Mouse (Mus musculus): Measurements from ENCODE around the gene Slc6a17. TPM values are rescaled to one million over a fixed set of nuclear protein-coding genes. Genes with fewer than 3 reads are reported as not detected.

The Slc6a17 gene
- polyA plus RNA-seq, 1 experiment from 2014 or later = 0.02 TPM

- no peaks in the 10 kb centered on the region for H3K36me3 ChIP-seq (replicated peaks; ENCODE audit: insufficient read depth, low read length)
- H3K4me1 ChIP-seq (ENCODE audit: insufficient read depth) = peaks cover 2% of the 10 kb centered on the region
- ATAC-seq = no peak; the same call in 1 of the 2 replicates
- 17% methylated on average over 5 of the region's 5 CpGs for WGBS (ENCODE audit: insufficient replicate concordance)
- H3K27ac ChIP-seq (ENCODE audit: low read depth) = no peak overlapping the region
- no peaks in the 10 kb centered on the region for H3K9me3 ChIP-seq (ENCODE audit: low read length)
- H3K4me2 ChIP-seq (ENCODE audit: low read depth, low read length) = no peak overlapping the region
- DNase-seq = peak; percentile 75
- no peak overlapping the region for H3K4me3 ChIP-seq (ENCODE audit: low read depth, low read length)
- peaks cover 63% of the 10 kb centered on the region for H3K27me3 ChIP-seq (ENCODE audit: insufficient read depth, low read length)
- TF ChIP-seq CTCF (IDR thresholded peaks at IDR 0.05; ENCODE audit: low read depth) (peak; percentile 88), EP300 (IDR thresholded peaks at IDR 0.05; ENCODE audit: low read depth) (no peak)
- no peak overlapping the region for H3K9ac ChIP-seq (replicated peaks)
Observed at GRCm38 (mm10) chr3:107462160-107462559, 55.7 kb downstream of the Slc6a17 start.

- H3K4me3 ChIP-seq (ENCODE audit: low read depth, low read length) = peak overlapping the region; percentile 24
- peak overlapping the region; percentile 51 for H3K4me2 ChIP-seq (ENCODE audit: low read depth, low read length)
- H3K9ac ChIP-seq (replicated peaks) = no peak overlapping the region
- H3K36me3 ChIP-seq (replicated peaks; ENCODE audit: insufficient read depth, low read length) = no peaks in the 10 kb centered on the region
- H3K27me3 ChIP-seq (ENCODE audit: insufficient read depth, low read length) = peaks cover 77% of the 10 kb centered on the region
- no peaks in the 10 kb centered on the region for H3K9me3 ChIP-seq (ENCODE audit: low read length)
- DNase-seq (no peak), ATAC-seq (no peak)
- peaks cover 2% of the 10 kb centered on the region for H3K4me1 ChIP-seq (ENCODE audit: insufficient read depth)
- TF ChIP-seq EP300 (IDR thresholded peaks at IDR 0.05; ENCODE audit: low read depth) (no peak), CTCF (IDR thresholded peaks at IDR 0.05; ENCODE audit: low read depth) (no peak)
- no peak overlapping the region for H3K27ac ChIP-seq (ENCODE audit: low read depth)
- WGBS (ENCODE audit: insufficient replicate concordance) = under 1% methylated on average over 45 of the region's 69 CpGs
Observed at GRCm38 (mm10) chr3:107459773-107460431, 57.9 kb downstream of the Slc6a17 start.

GRCm38 (mm10) chr3:107459196-107459772 lies 58.5 kb downstream of the Slc6a17 start, which contains the start of gene Kcnc4:
Gene Kcnc4 (minus strand): TSS chr3:107459552.
- H3K36me3 ChIP-seq (replicated peaks; ENCODE audit: insufficient read depth, low read length) = no peaks in the 10 kb centered on the region
- no peaks in the 10 kb centered on the region for H3K9me3 ChIP-seq (ENCODE audit: low read length)
- peak within 1 kb of the TSS; percentile 51 for H3K4me2 ChIP-seq (ENCODE audit: low read depth, low read length)
- no peak within 1 kb of the TSS for H3K9ac ChIP-seq (replicated peaks)
- peak within 1 kb of the TSS; percentile 24 for H3K4me3 ChIP-seq (ENCODE audit: low read depth, low read length)
- DNase-seq (no peak), ATAC-seq (no peak)
- TF ChIP-seq EP300 (IDR thresholded peaks at IDR 0.05; ENCODE audit: low read depth) (no peak), CTCF (IDR thresholded peaks at IDR 0.05; ENCODE audit: low read depth) (no peak)
- peaks cover 75% of the 10 kb centered on the region for H3K27me3 ChIP-seq (ENCODE audit: insufficient read depth, low read length)
- no peak within 1 kb of the TSS for H3K27ac ChIP-seq (ENCODE audit: low read depth)
- 2% methylated on average over 60 of the region's 68 CpGs for WGBS (ENCODE audit: insufficient replicate concordance)
- peaks cover 2% of the 10 kb centered on the region for H3K4me1 ChIP-seq (ENCODE audit: insufficient read depth)

- peak overlapping the region; percentile 51; the same call in 1 of the 2 replicates for H3K4me2 ChIP-seq (ENCODE audit: low read depth, low read length)
- H3K36me3 ChIP-seq (replicated peaks; ENCODE audit: insufficient read depth, low read length) = no peaks in the 10 kb centered on the region
- H3K4me1 ChIP-seq (ENCODE audit: insufficient read depth) = peaks cover 2% of the 10 kb centered on the region
- peak overlapping the region; percentile 24; the same call in 1 of the 2 replicates for H3K4me3 ChIP-seq (ENCODE audit: low read depth, low read length)
- ATAC-seq = no peak
- peaks cover 75% of the 10 kb centered on the region for H3K27me3 ChIP-seq (ENCODE audit: insufficient read depth, low read length)
- H3K27ac ChIP-seq (ENCODE audit: low read depth) = no peak overlapping the region
- under 1% methylated on average over 46 of the region's 51 CpGs for WGBS (ENCODE audit: insufficient replicate concordance)
- TF ChIP-seq EP300 (IDR thresholded peaks at IDR 0.05; ENCODE audit: low read depth) (no peak), CTCF (IDR thresholded peaks at IDR 0.05; ENCODE audit: low read depth) (no peak)
- DNase-seq = no peak
- H3K9me3 ChIP-seq (ENCODE audit: low read length) = no peaks in the 10 kb centered on the region
- no peak overlapping the region for H3K9ac ChIP-seq (replicated peaks)
Observed at GRCm38 (mm10) chr3:107458528-107459195, 59.2 kb downstream of the Slc6a17 start.

- DNase-seq = no peak
- H3K4me3 ChIP-seq (ENCODE audit: low read depth, low read length) = no peak overlapping the region; the same call in 1 of the 2 replicates
Observed at GRCm38 (mm10) chr3:107458104-107458503, 59.7 kb downstream of the Slc6a17 start.

GRCm38 (mm10) chr3:107454280-107454679 lies 63.5 kb downstream of the Slc6a17 start:
- 73% methylated on average over 4 of the region's 4 CpGs for WGBS (ENCODE audit: insufficient replicate concordance)
- peaks cover 2% of the 10 kb centered on the region; the same call in 1 of the 2 replicates for H3K4me1 ChIP-seq (ENCODE audit: insufficient read depth)
- no peak for TF ChIP-seq CTCF (IDR thresholded peaks at IDR 0.05; ENCODE audit: low read depth)
- no peak for TF ChIP-seq EP300 (IDR thresholded peaks at IDR 0.05; ENCODE audit: low read depth)
- no peak overlapping the region for H3K4me3 ChIP-seq (ENCODE audit: low read depth, low read length)
- no peaks in the 10 kb centered on the region for H3K36me3 ChIP-seq (replicated peaks; ENCODE audit: insufficient read depth, low read length)
- no peak overlapping the region for H3K27ac ChIP-seq (ENCODE audit: low read depth)
- no peak overlapping the region for H3K9ac ChIP-seq (replicated peaks)
- ATAC-seq (no peak), DNase-seq (no peak)
- H3K4me2 ChIP-seq (ENCODE audit: low read depth, low read length) = no peak overlapping the region
- H3K27me3 ChIP-seq (ENCODE audit: insufficient read depth, low read length) = peaks cover 36% of the 10 kb centered on the region
- H3K9me3 ChIP-seq (ENCODE audit: low read length) = no peaks in the 10 kb centered on the region

More at GRCm38 (mm10) chr3:107458104-107458503, 59.7 kb downstream of the Slc6a17 start:
- H3K4me1 ChIP-seq (ENCODE audit: insufficient read depth) = peaks cover 2% of the 10 kb centered on the region
- no peaks in the 10 kb centered on the region for H3K36me3 ChIP-seq (replicated peaks; ENCODE audit: insufficient read depth, low read length)
- no peak for ATAC-seq
- H3K9ac ChIP-seq (replicated peaks) = no peak overlapping the region
- 3% methylated on average over 23 of the region's 23 CpGs for WGBS (ENCODE audit: insufficient replicate concordance)
- no peaks in the 10 kb centered on the region for H3K9me3 ChIP-seq (ENCODE audit: low read length)
- H3K27me3 ChIP-seq (ENCODE audit: insufficient read depth, low read length) = peaks cover 71% of the 10 kb centered on the region
- no peak overlapping the region for H3K4me2 ChIP-seq (ENCODE audit: low read depth, low read length)
- no peak overlapping the region for H3K27ac ChIP-seq (ENCODE audit: low read depth)
- TF ChIP-seq CTCF (IDR thresholded peaks at IDR 0.05; ENCODE audit: low read depth) (no peak), EP300 (IDR thresholded peaks at IDR 0.05; ENCODE audit: low read depth) (no peak)

Measured in liver, postnatal 0 days (tissue).